Mouse (Mus musculus): ENCODE data around the gene Fmc1. TPM values are rescaled to one million over a fixed set of nuclear protein-coding genes. Genes with fewer than 3 reads are reported as not detected.
"Not testable (repeated sequence)": the region's sequence is repeated elsewhere in the genome, so short reads cannot be mapped to it uniquely, and the experiment has no call there.

Fmc1 gene
- total RNA-seq (2015) = 48.0 and 66.4 TPM in 2 replicates
- total RNA-seq (2017) = 21.9 and 31.2 TPM in 2 replicates

- ATAC-seq (ENCODE audit: poor library complexity, severe bottlenecking) = peak; percentile 74
Observed at GRCm38 (mm10) chr6:38533428-38534405, at the start of gene Fmc1. Fmc1 (plus strand) TSS chr6:38533502.

GRCm38 (mm10) chr6:38492550-38492949 is 40.8 kb upstream of the Fmc1 start:
- ATAC-seq (ENCODE audit: poor library complexity, severe bottlenecking) = peak; percentile 85

- ATAC-seq (ENCODE audit: poor library complexity, severe bottlenecking) = no peak
Observed at GRCm38 (mm10) chr6:38495641-38496040, 37.7 kb upstream of the Fmc1 start.

- ATAC-seq (ENCODE audit: poor library complexity, severe bottlenecking) = no peak
Observed at GRCm38 (mm10) chr6:38512096-38512495, 21.2 kb upstream of the Fmc1 start.

GRCm38 (mm10) chr6:38512830-38513229 is 20.5 kb upstream of the Fmc1 start:
- no peak for ATAC-seq (ENCODE audit: poor library complexity, severe bottlenecking)

- ATAC-seq (ENCODE audit: poor library complexity, severe bottlenecking) = no peak
Observed at GRCm38 (mm10) chr6:38515201-38515600, 18.1 kb upstream of the Fmc1 start.

- no peak for ATAC-seq (ENCODE audit: poor library complexity, severe bottlenecking)
Observed at GRCm38 (mm10) chr6:38523851-38524250, 9.5 kb upstream of the Fmc1 start.

- no peak for ATAC-seq (ENCODE audit: poor library complexity, severe bottlenecking)
Observed at GRCm38 (mm10) chr6:38531211-38531820, 2.0 kb upstream of the Fmc1 start.

- ATAC-seq (ENCODE audit: poor library complexity, severe bottlenecking) = peak; percentile 4; the same call in 1 of the 2 replicates
Observed at GRCm38 (mm10) chr6:38532500-38533420, 542 bp upstream of the Fmc1 start.

- ATAC-seq (ENCODE audit: poor library complexity, severe bottlenecking) = peak; percentile 73
Observed at GRCm38 (mm10) chr6:38534640-38535365, 1.5 kb downstream of the Fmc1 start.

- ATAC-seq (ENCODE audit: poor library complexity, severe bottlenecking) = no peak
Observed at GRCm38 (mm10) chr6:38535366-38535690, 2.0 kb downstream of the Fmc1 start.

- no peak for ATAC-seq (ENCODE audit: poor library complexity, severe bottlenecking)
Observed at GRCm38 (mm10) chr6:38535788-38536187, 2.5 kb downstream of the Fmc1 start.

- not testable (repeated sequence) for ATAC-seq (ENCODE audit: poor library complexity, severe bottlenecking)
Observed at GRCm38 (mm10) chr6:38544141-38544540, 10.8 kb downstream of the Fmc1 start.

GRCm38 (mm10) chr6:38547005-38547404 is 13.7 kb downstream of the Fmc1 start:
- ATAC-seq (ENCODE audit: poor library complexity, severe bottlenecking) = not testable (repeated sequence)

- no peak for ATAC-seq (ENCODE audit: poor library complexity, severe bottlenecking)
Observed at GRCm38 (mm10) chr6:38547707-38548106, 14.4 kb downstream of the Fmc1 start.

- ATAC-seq (ENCODE audit: poor library complexity, severe bottlenecking) = not testable (repeated sequence)
Observed at GRCm38 (mm10) chr6:38548595-38548994, 15.3 kb downstream of the Fmc1 start.

GRCm38 (mm10) chr6:38549840-38550239 is 16.5 kb downstream of the Fmc1 start:
- not testable (repeated sequence) for ATAC-seq (ENCODE audit: poor library complexity, severe bottlenecking)

GRCm38 (mm10) chr6:38550250-38551061 is 17.2 kb downstream of the Fmc1 start:
- peak; percentile 50 for ATAC-seq (ENCODE audit: poor library complexity, severe bottlenecking)
